Mouse (Mus musculus): ENCODE data around the gene Ralgps2.

Gene Ralgps2

GRCm38 (mm10) chr1:156955926-156956760, 16.7 kb upstream of the Ralgps2 start:
- intact Hi-C loops (cut with DNase I), result no loop called here

DNA sequence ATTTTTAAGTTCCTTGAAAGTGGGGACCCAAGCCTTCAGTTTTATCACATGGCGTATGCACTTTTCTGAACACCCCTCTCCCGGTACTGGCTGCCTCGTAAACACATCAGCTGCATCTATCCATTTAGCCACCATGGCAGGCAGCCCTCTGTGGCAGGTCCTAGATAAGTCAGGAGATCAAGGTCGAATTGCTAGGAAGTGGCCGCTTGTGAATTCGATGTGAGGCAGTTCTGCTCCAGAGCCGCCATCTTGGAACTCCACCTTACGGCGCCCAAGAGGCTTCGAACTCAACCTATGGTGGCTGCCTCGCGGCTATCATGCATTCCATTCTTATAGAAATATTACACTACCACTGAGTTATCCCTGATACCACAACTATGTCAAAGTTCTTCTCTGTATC, 14.8 kb upstream of the Ralgps2 start:
- intact Hi-C loops (cut with DNase I), result no loop called here

- intact Hi-C loops (cut with DNase I), result no loop called here
Measured at GRCm38 (mm10) chr1:156950354-156950753, 10.9 kb upstream of the Ralgps2 start.

DNA sequence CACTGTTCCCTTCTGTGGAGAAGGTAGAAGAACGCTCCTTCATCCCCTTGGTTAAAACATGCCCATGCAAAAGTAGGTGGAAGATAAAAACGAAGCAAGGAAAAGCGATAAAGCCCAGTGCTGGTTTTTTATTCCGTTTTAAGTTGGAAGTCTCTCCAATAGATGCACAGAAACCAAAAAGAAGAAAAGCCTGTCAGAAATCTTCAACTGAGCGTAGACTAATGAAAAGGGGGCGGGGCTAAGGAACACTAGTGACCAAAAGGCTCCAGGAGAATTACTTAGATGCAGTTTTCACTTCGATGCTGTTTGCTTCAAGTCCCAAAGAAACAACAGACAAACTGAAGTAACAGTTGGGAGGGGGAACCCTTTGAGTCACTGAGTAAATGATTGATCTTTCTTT, 1.2 kb upstream of the Ralgps2 start:
- intact Hi-C loops (cut with DNase I), result no loop called here

- intact Hi-C loops (cut with DNase I), result no loop called here
Measured at GRCm38 (mm10) chr1:156940142-156940522, 706 bp upstream of the Ralgps2 start.

DNA sequence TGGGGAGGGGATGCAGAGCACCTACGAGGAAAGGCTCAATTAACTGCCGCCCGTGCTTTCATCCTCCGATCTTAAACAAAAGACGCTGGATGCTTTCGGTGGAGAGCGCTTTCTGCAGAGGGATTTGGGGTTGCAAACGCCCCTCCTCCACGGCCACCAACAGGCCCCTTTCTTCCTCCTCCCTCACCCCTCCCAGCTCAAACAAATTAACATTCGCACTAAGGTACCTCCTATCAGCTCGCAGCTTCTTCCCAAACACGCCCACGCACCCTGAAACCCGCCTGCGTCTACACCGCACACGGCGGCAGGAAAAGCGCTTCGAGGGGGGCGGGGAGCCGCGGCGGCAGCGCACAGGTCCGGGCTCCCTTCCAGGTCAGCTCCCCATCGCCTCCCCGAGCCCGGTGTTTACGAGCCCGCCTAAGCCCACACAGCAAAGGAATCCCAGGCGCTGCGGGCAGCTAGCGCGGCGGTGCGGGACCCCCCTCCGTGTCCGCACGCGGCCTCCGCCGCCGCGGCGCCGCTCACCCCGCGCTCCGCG, 652 bp downstream of the Ralgps2 start:
- intact Hi-C loops (cut with DNase I), result no loop called here

GRCm38 (mm10) chr1:156937436-156937835, 2.0 kb downstream of the Ralgps2 start:
- intact Hi-C loops (cut with DNase I), result no loop called here

DNA sequence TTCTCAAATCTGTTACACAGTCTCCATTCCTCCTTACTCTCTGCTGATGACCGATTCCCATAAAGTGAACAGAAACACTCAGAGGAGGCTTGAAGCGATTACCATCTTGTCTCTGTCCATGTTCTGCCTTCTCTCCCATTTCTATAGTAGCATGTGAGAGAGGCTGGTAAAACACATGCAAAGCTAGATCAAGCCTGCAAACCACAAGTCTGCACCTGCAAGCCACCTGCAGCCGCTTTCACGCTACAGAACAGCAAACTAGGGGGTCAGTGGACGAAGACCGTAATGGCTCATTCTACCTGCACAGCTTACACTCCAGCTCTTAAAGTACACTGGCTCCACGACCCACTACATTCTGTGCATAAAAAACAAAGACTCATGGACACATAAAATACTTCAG, 5.7 kb downstream of the Ralgps2 start:
- intact Hi-C loops (cut with DNase I), result no loop called here

DNA sequence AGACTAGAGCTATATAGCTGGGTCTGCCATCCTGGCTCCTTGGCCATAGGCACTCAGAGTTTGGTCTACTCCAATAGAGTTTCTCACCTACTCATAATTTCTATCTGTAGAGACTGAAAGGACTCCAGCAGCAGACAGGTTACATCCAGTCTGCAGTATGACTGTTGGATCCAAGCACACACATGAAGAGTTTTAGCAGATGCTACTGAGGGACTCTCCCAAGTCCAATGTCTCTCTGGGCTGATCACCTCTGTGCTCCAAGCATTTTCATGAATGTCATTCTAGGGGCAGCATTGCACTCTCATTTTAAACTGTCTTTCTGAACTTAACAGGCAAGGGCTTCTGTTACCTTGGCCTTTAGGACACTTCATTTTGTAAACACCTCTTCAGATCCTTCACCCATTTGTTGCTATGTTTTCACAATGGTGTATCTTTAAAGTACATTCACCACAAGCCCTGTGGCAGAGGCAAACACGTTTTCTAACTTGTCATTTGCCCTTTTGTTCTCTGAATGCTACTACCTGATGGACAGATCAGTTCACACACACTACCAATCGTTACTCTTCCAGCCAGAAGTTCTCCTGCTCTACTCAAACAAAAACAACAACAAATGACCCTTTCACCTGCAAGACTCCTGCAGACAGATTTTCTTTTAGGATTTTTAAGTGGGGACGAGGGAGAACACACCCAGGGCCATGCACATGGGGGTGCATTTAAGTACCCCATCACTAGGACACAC, 7.2 kb downstream of the Ralgps2 start:
- intact Hi-C loops (cut with DNase I), result no loop called here

GRCm38 (mm10) chr1:156931106-156931870, 8.1 kb downstream of the Ralgps2 start:
- intact Hi-C loops (cut with DNase I), result no loop called here

- intact Hi-C loops (cut with DNase I), result no loop called here
Measured at GRCm38 (mm10) chr1:156930263-156930662, 9.2 kb downstream of the Ralgps2 start.

GRCm38 (mm10) chr1:156928255-156928654, 11.2 kb downstream of the Ralgps2 start:
- intact Hi-C loops (cut with DNase I), result no loop called here

DNA sequence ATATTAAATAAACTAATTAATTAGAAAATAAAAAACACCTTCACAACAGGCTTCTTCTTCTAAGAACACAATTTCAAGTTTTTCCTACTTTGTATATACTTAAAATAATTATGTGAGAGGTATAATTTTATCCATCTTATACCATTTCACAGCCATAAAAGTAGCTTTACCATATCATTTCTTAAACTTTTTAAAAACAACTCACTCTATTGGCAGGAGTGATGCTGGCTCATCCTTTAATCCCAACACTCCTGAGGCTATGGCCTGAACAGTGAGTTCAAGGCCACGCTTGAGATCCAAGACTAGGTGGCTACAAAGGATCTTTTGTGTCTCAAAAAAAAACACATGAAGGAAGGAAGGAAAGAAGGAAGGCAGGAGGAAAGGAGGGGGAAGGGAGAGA, 15.9 kb downstream of the Ralgps2 start:
- intact Hi-C loops (cut with DNase I), result no loop called here

- intact Hi-C loops (cut with DNase I), result no loop called here
Measured at GRCm38 (mm10) chr1:156922921-156923320, 16.5 kb downstream of the Ralgps2 start.

GRCm38 (mm10) chr1:156921290-156921994, 18.0 kb downstream of the Ralgps2 start:
- intact Hi-C loops (cut with DNase I), result no loop called here

GRCm38 (mm10) chr1:156917460-156917859, 22.0 kb downstream of the Ralgps2 start:
- intact Hi-C loops (cut with DNase I), result loop anchor here (1.0 to 10.0 kb wide), 2 partner anchors 159 to 367 kb away; no protein-coding TSS in a partner anchor

DNA sequence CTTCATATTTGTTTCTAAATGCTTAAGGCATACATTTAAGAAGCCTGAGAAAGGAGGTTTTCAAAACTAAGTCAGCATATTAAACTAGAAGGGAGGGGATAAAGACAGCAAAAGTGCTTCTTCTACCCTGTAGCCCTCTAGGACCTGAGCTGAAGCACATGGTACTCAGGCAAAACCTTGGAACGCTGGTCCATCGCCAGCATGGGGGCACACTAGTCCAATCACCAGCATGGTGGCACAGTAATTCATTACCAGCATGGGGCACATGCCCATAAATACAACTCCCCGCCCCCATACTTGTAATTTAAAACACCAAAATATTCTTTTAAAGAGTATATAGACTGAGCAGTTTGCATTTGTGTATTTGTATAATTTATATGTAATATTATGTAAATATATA, 23.1 kb downstream of the Ralgps2 start:
- intact Hi-C loops (cut with DNase I), result loop anchor here (10.0 kb wide), 1 partner anchor 368 kb away; no protein-coding TSS in a partner anchor

DNA sequence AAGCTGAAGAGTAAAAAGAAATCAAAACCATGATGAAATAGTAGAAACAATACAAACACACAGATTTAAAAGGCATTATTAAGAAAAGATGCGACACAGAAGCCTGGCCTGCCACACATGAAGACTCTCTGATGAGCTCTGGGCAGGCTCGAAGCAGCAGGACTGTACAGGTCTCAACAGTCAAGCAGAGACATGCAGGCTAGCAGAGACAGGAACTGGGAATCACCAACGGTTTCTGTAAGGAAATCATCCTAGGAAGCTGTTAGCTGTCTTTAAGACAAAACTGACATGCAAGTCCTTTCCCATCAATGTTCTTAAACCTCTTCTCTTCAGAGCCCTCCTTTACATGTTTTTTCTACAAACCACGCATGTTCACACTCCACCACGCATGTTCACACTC, 24.5 kb downstream of the Ralgps2 start:
- intact Hi-C loops (cut with DNase I), result loop anchor here (10.0 kb wide), 1 partner anchor 370 kb away; no protein-coding TSS in a partner anchor

GRCm38 (mm10) chr1:156913190-156913589, 26.2 kb downstream of the Ralgps2 start:
- intact Hi-C loops (cut with DNase I), result loop anchor here (10.0 kb wide), 1 partner anchor 372 kb away; no protein-coding TSS in a partner anchor

- intact Hi-C loops (cut with DNase I), result loop anchor here (10.0 kb wide), 1 partner anchor 374 kb away; no protein-coding TSS in a partner anchor
Measured at GRCm38 (mm10) chr1:156910948-156911347, 28.5 kb downstream of the Ralgps2 start.

All from adrenal gland (tissue).